Mouse (Mus musculus): ENCODE results near the gene Retreg1. TPM values are rescaled to one million over a fixed set of nuclear protein-coding genes. Genes with fewer than 3 reads are reported as not detected.
A peak's percentile ranks its signal among the peaks of the same experiment; 100 is the strongest.

Retreg1 gene
- total and polyA plus RNA-seq, 3 experiments: 17.5 to 28.7 (median 19.0) TPM

GRCm38 (mm10) chr15:25918641-25919040 is 75.7 kb downstream of the Retreg1 start:
- H3K4me3 ChIP-seq (replicated peaks in 1 of 3; ENCODE audit: low read depth in 2 of 3, low read length in 2 of 3, poor library complexity in 1 of 3): no peak overlapping the region
- dilution Hi-C loops (cut with MboI; ENCODE audit: extremely low pct_ligation_motif_present, extremely low pct_unique_long_range_greater_than_20kb, low sequenced_read_pairs) (no loop called here), in situ Hi-C loops (cut with MboI; ENCODE audit: low pct_ligation_motif_present, low pct_unique_long_range_greater_than_20kb, low sequenced_read_pairs) (no loop called here)
- no peak overlapping the region for H3K27ac ChIP-seq (ENCODE audit: insufficient read depth, low read depth)
- H3K9me3 ChIP-seq (replicated peaks; ENCODE audit: low read length): no peaks in the 10 kb centered on the region
- H3K79me2 ChIP-seq (replicated peaks; ENCODE audit: control insufficient read depth, extremely low read depth, insufficient read depth, poor library complexity, severe bottlenecking): no peaks in the 10 kb centered on the region
- no peaks in the 10 kb centered on the region for H3K27me3 ChIP-seq (replicated peaks)
- H3K9ac ChIP-seq (ENCODE audit: insufficient read depth, low read depth): no peak overlapping the region
- H3K4me2 ChIP-seq (ENCODE audit: insufficient read depth, low read depth, poor library complexity, severe bottlenecking): no peak overlapping the region
- H3K4me1 ChIP-seq (ENCODE audit: control insufficient read depth in 1 of 2, insufficient read depth in 2 of 2): peaks cover 8 to 50% of the 10 kb centered on the region in 2 experiments
- TF ChIP-seq MAZ (IDR thresholded peaks at IDR 0.05; ENCODE audit: low read depth, low read length) (no peak), ETS1 (conservative IDR thresholded peaks at IDR 0.05; ENCODE audit: low read depth, low read length) (no peak), CTCF (conservative IDR thresholded peaks at IDR 0.05 in 1 of 2, IDR thresholded peaks at IDR 0.05 in 1 of 2; ENCODE audit: low read depth in 2 of 2, low read length in 2 of 2) (no peak), TCF12 (IDR thresholded peaks at IDR 0.05; ENCODE audit: low read depth, low read length) (no peak), USF2 (conservative IDR thresholded peaks at IDR 0.05; ENCODE audit: low read depth, low read length) (no peak), BHLHE40 (IDR thresholded peaks at IDR 0.05; ENCODE audit: low read depth, low read length) (no peak)
- H3K36me3 ChIP-seq (replicated peaks in 1 of 2; ENCODE audit: control insufficient read depth in 1 of 2, insufficient read depth in 1 of 2, low read length in 1 of 2): peaks cover 0 to 6% of the 10 kb centered on the region in 2 experiments
- no peak for DNase-seq (ENCODE audit: extremely low read depth)

GRCm38 (mm10) chr15:25919995-25920394 is 77.0 kb downstream of the Retreg1 start:
- peak; percentile 71 for TF ChIP-seq BHLHE40 (IDR thresholded peaks at IDR 0.05; ENCODE audit: low read depth, low read length)
- TF ChIP-seq KAT2A (IDR thresholded peaks at IDR 0.05; ENCODE audit: insufficient replicate concordance, low read length): no peak
- peak; percentile 68 for TF ChIP-seq IRF4 (IDR thresholded peaks at IDR 0.05; ENCODE audit: low read depth, low read length)
- TF ChIP-seq ZMIZ1 (IDR thresholded peaks at IDR 0.05; ENCODE audit: low read depth, low read length): no peak
- TF ChIP-seq MEF2A (IDR thresholded peaks at IDR 0.05; ENCODE audit: borderline replicate concordance, low read depth, low read length): 0 out of 2 replicates have a peak, but pooled peaks have one; percentile 39
- TF ChIP-seq ETS1 (conservative IDR thresholded peaks at IDR 0.05; ENCODE audit: low read depth, low read length): peak; percentile 74
- TF ChIP-seq RCOR1 (conservative IDR thresholded peaks at IDR 0.05; ENCODE audit: low read depth, low read length): no peak
- TF ChIP-seq EP300 (IDR thresholded peaks at IDR 0.05; ENCODE audit: low read length): peak; percentile 38
- peak; percentile 76 for DNase-seq (ENCODE audit: extremely low read depth)
- Histone ChIP-seq H3K9me3 (replicated peaks; ENCODE audit: low read length) (no peaks in the 10 kb centered on the region), H3K27ac (ENCODE audit: insufficient read depth, low read depth) (no peak overlapping the region), H3K4me3 (replicated peaks in 1 of 3; ENCODE audit: low read depth in 2 of 3, low read length in 2 of 3, poor library complexity in 1 of 3) (no peak overlapping the region), H3K4me1 (ENCODE audit: control insufficient read depth in 1 of 2, insufficient read depth in 2 of 2) (peaks cover 8 to 46% of the 10 kb centered on the region in 2 experiments), H3K4me2 (ENCODE audit: insufficient read depth, low read depth, poor library complexity, severe bottlenecking) (no peak overlapping the region), H3K36me3 (replicated peaks in 1 of 2; ENCODE audit: control insufficient read depth in 1 of 2, insufficient read depth in 1 of 2, low read length in 1 of 2) (peaks cover 0 to 7% of the 10 kb centered on the region in 2 experiments), H3K79me2 (replicated peaks; ENCODE audit: control insufficient read depth, extremely low read depth, insufficient read depth, poor library complexity, severe bottlenecking) (no peaks in the 10 kb centered on the region), H3K9ac (ENCODE audit: insufficient read depth, low read depth) (no peak overlapping the region), H3K27me3 (replicated peaks) (no peaks in the 10 kb centered on the region)
- dilution Hi-C loops (cut with MboI; ENCODE audit: extremely low pct_ligation_motif_present, extremely low pct_unique_long_range_greater_than_20kb, low sequenced_read_pairs): no loop called here
- in situ Hi-C loops (cut with MboI; ENCODE audit: low pct_ligation_motif_present, low pct_unique_long_range_greater_than_20kb, low sequenced_read_pairs): no loop called here

GRCm38 (mm10) chr15:25920886-25921285 is 77.9 kb downstream of the Retreg1 start:
- no peak overlapping the region for H3K4me3 ChIP-seq (replicated peaks in 1 of 3; ENCODE audit: low read depth in 2 of 3, low read length in 2 of 3, poor library complexity in 1 of 3)
- peaks cover 0 to 11% of the 10 kb centered on the region in 2 experiments for H3K36me3 ChIP-seq (replicated peaks in 1 of 2; ENCODE audit: control insufficient read depth in 1 of 2, insufficient read depth in 1 of 2, low read length in 1 of 2)
- peaks cover 3% of the 10 kb centered on the region for H3K9me3 ChIP-seq (replicated peaks; ENCODE audit: low read length)
- no peak overlapping the region for H3K4me2 ChIP-seq (ENCODE audit: insufficient read depth, low read depth, poor library complexity, severe bottlenecking)
- in situ Hi-C loops (cut with MboI; ENCODE audit: low pct_ligation_motif_present, low pct_unique_long_range_greater_than_20kb, low sequenced_read_pairs) (no loop called here), dilution Hi-C loops (cut with MboI; ENCODE audit: extremely low pct_ligation_motif_present, extremely low pct_unique_long_range_greater_than_20kb, low sequenced_read_pairs) (no loop called here)
- no peak for TF ChIP-seq ZMIZ1 (IDR thresholded peaks at IDR 0.05; ENCODE audit: low read depth, low read length)
- no peak overlapping the region for H3K27ac ChIP-seq (ENCODE audit: insufficient read depth, low read depth)
- no peak overlapping the region for H3K9ac ChIP-seq (ENCODE audit: insufficient read depth, low read depth)
- no peaks in the 10 kb centered on the region for H3K79me2 ChIP-seq (replicated peaks; ENCODE audit: control insufficient read depth, extremely low read depth, insufficient read depth, poor library complexity, severe bottlenecking)
- H3K4me1 ChIP-seq (ENCODE audit: control insufficient read depth in 1 of 2, insufficient read depth in 2 of 2): peaks cover 8 to 37% of the 10 kb centered on the region in 2 experiments
- H3K27me3 ChIP-seq (replicated peaks): no peaks in the 10 kb centered on the region
- DNase-seq (ENCODE audit: extremely low read depth): no peak
